Mouse (Mus musculus): ENCODE data around the gene Phospho1.

The Phospho1 gene

GRCm38 (mm10) chr11:95814101-95814500, 10.2 kb upstream of the Phospho1 start:
- no peak for DNase-seq

GRCm38 (mm10) chr11:95814857-95815256, 9.4 kb upstream of the Phospho1 start:
- no peak for DNase-seq

GRCm38 (mm10) chr11:95815412-95815811, 8.9 kb upstream of the Phospho1 start:
- no peak for DNase-seq

GRCm38 (mm10) chr11:95819138-95819537, 5.2 kb upstream of the Phospho1 start:
- no peak for DNase-seq

- no peak for DNase-seq
Observed at GRCm38 (mm10) chr11:95821511-95821910, 2.8 kb upstream of the Phospho1 start.

- DNase-seq = no peak
Observed at GRCm38 (mm10) chr11:95822437-95822836, 1.9 kb upstream of the Phospho1 start.

GRCm38 (mm10) chr11:95824877-95825243, 561 bp downstream of the Phospho1 start:
- DNase-seq = peak; percentile 40

- DNase-seq = peak; percentile 2
Observed at GRCm38 (mm10) chr11:95825625-95826024, 1.3 kb downstream of the Phospho1 start.

GRCm38 (mm10) chr11:95826317-95827167, 2.2 kb downstream of the Phospho1 start:
- DNase-seq = peak; percentile 2

GRCm38 (mm10) chr11:95827168-95827447, 2.8 kb downstream of the Phospho1 start:
- DNase-seq = no peak

- peak; percentile 80 for DNase-seq
Observed at GRCm38 (mm10) chr11:95827464-95828085, 3.3 kb downstream of the Phospho1 start.

- no peak for DNase-seq
Observed at GRCm38 (mm10) chr11:95828181-95828964, 4.1 kb downstream of the Phospho1 start.

GRCm38 (mm10) chr11:95829526-95830050, 5.3 kb downstream of the Phospho1 start:
- DNase-seq = no peak

GRCm38 (mm10) chr11:95830411-95831275, 6.3 kb downstream of the Phospho1 start:
- no peak for DNase-seq

- no peak for DNase-seq
Observed at GRCm38 (mm10) chr11:95831276-95831619, 6.9 kb downstream of the Phospho1 start.

- DNase-seq = no peak
Observed at GRCm38 (mm10) chr11:95831641-95832040, 7.3 kb downstream of the Phospho1 start.

GRCm38 (mm10) chr11:95832129-95833005, 8.1 kb downstream of the Phospho1 start:
- DNase-seq = no peak

- no peak for DNase-seq
Observed at GRCm38 (mm10) chr11:95833006-95833570, 8.8 kb downstream of the Phospho1 start.

- DNase-seq = no peak
Observed at GRCm38 (mm10) chr11:95833631-95834142, 9.4 kb downstream of the Phospho1 start.

- DNase-seq = no peak
Observed at GRCm38 (mm10) chr11:95834143-95834667, 9.9 kb downstream of the Phospho1 start.
